Mouse (Mus musculus) ES-E14 (cell line): ENCODE results near the gene Cpped1. TPM values are rescaled to one million over a fixed set of nuclear protein-coding genes. Genes with fewer than 3 reads are reported as not detected.

ENCODE experiments used
- DNase-seq: peaks from one replicate; pipeline ENCODE4 v3.0.0-alpha.2; 2013; ENCODE audit warnings: low read depth, low spot score
- H3K27ac ChIP-seq: 2 replicates; pipeline ENCODE4 v1.5.1; 2012; ENCODE audit warnings: low read depth, mild to moderate bottlenecking, low read length, moderate library complexity, mixed read lengths; ENCODE audit not compliant: poor library complexity, insufficient read depth, severe bottlenecking
- H3K36me3 ChIP-seq: 2 replicates; pipeline ENCODE4 v1.6.1; 2012; ENCODE audit warnings: mild to moderate bottlenecking, low read length, moderate library complexity, mixed read lengths; ENCODE audit not compliant: control insufficient read depth, poor library complexity, insufficient read depth, severe bottlenecking
- H3K4me1 ChIP-seq, 2 experiments: fragments of 150-350 bp in 1 of 2; sonication (generic) in 1 of 2; 2 replicates each; pipeline ENCODE4 v1.6.1; 2012; ENCODE audit warnings: low read length in 2 of 2, mild to moderate bottlenecking in 1 of 2, mixed read lengths in 1 of 2; ENCODE audit not compliant: control insufficient read depth in 2 of 2, insufficient read depth in 2 of 2, poor library complexity in 1 of 2
- H3K4me3 ChIP-seq, 2 experiments: fragments of 150-350 bp in 1 of 2; sonication (generic) in 1 of 2; 2 replicates each; pipeline ENCODE4 v1.5.1; 2012; ENCODE audit warnings: low read length in 2 of 2, low read depth in 1 of 2, mild to moderate bottlenecking in 1 of 2, mixed read lengths in 1 of 2; ENCODE audit not compliant: insufficient read depth in 1 of 2, poor library complexity in 1 of 2, severe bottlenecking in 1 of 2
- H3K9ac ChIP-seq: 2 replicates; pipeline ENCODE4 v1.6.1; 2012; ENCODE audit warnings: low read depth, mild to moderate bottlenecking, low read length, mixed read lengths; ENCODE audit not compliant: poor library complexity, insufficient read depth, severe bottlenecking
- H3K9me3 ChIP-seq: fragments of 150-350 bp; sonication (generic); 2 replicates; pipeline ENCODE4 v1.6.1; 2012; ENCODE audit warnings: low read depth, mild to moderate bottlenecking, low read length; ENCODE audit not compliant: control insufficient read depth, insufficient read depth
- CHD2 ChIP-seq: IDR thresholded peaks from 2 replicates; pipeline ENCODE4 v1.6.1; 2014; ENCODE audit warnings: mild to moderate bottlenecking, low read depth, low read length, inconsistent platforms
- HCFC1 ChIP-seq: IDR thresholded peaks from 2 replicates; pipeline ENCODE4 v1.6.1; 2012; ENCODE audit warnings: low read length, inconsistent platforms, borderline replicate concordance; ENCODE audit not compliant: insufficient read depth
- MAFK ChIP-seq: IDR thresholded peaks from 2 replicates; pipeline ENCODE4 v1.6.1; 2014; ENCODE audit warnings: mild to moderate bottlenecking, low read depth, low read length, inconsistent platforms; ENCODE audit not compliant: insufficient read depth
- ZC3H11A ChIP-seq: IDR thresholded peaks from 2 replicates; pipeline ENCODE4 v1.6.1; 2012; ENCODE audit warnings: low read depth, mild to moderate bottlenecking, inconsistent platforms, low read length, borderline replicate concordance
- ZNF384 ChIP-seq: IDR thresholded peaks from 2 replicates; pipeline ENCODE4 v1.6.1; 2012; ENCODE audit warnings: low read depth, low read length, inconsistent platforms
- in situ Hi-C, 2 experiments: fragments of 600-800 bp; cut with MboI; formaldehyde crosslinking; loops; one replicate each; pipeline ENCODE4 v1.15.1; 2025; ENCODE audit warnings: low sequenced_read_pairs in 2 of 2, inconsistent platforms in 1 of 2; ENCODE audit not compliant: unreplicated experiment in 2 of 2
- total RNA-seq: library from RNA; depleted of rRNA; stranded (reverse); fragments of 300-350 nt; gene quantifications from 2 replicates; pipeline ENCODE4 v1.2.3, GENCODE M21; 2012

Gene Cpped1
- total RNA-seq, 1 experiment = 10.8 TPM

DNA sequence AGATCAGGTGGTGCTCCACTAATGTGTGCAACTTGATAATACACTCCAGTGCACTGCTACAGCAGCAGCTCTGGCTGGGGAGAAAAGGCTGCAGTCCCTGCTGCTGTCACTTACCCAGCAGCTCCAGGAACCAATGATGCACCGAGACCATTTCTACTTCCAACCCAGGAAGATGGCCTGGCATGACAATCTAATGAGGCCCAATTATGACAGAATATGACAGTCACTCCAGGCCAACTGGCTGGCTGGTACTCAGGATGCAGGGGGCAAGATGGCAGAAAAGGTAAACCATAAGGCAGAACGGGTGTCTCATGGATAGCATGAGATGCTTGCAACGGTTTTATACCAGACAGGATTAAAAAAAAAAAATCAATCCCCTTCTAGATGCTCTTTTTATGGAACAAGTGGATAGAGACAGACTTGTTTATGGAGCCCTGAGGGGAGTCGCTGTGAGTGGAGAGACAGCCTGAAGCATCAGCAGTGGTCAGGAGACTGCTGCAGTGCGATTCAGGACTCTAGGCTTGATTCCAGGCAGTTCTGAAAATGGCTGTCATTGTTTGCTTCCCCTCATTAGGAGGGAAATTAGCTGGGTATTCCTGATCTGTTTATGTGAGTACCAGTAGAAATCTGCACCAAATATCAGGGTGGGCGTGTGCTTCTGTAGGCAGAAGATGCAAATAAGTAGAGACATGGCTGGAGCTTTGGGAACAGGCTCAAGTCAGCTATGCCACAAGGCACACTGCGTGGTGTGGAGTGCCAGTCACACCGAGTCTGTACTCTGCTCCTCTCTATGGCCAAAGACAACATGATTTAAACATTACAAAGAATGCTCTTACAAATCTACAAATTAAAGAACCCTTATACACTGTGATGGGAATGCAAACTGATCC lies 56.3 kb downstream of the Cpped1 start:
- Histone ChIP-seq H3K9me3 (no peaks in the 10 kb centered on the region), H3K27ac (no peak overlapping the region), H3K36me3 (no peaks in the 10 kb centered on the region), H3K4me3 (no peak overlapping the region), H3K9ac (no peak overlapping the region), H3K4me1 (no peaks in the 10 kb centered on the region)
- TF ChIP-seq HCFC1 = no peak
- no peak for TF ChIP-seq ZC3H11A
- TF ChIP-seq ZNF384 = no peak
- TF ChIP-seq CHD2 = no peak
- no peak for TF ChIP-seq MAFK
- no peak for DNase-seq
- in situ Hi-C loops = no loop called here

DNA sequence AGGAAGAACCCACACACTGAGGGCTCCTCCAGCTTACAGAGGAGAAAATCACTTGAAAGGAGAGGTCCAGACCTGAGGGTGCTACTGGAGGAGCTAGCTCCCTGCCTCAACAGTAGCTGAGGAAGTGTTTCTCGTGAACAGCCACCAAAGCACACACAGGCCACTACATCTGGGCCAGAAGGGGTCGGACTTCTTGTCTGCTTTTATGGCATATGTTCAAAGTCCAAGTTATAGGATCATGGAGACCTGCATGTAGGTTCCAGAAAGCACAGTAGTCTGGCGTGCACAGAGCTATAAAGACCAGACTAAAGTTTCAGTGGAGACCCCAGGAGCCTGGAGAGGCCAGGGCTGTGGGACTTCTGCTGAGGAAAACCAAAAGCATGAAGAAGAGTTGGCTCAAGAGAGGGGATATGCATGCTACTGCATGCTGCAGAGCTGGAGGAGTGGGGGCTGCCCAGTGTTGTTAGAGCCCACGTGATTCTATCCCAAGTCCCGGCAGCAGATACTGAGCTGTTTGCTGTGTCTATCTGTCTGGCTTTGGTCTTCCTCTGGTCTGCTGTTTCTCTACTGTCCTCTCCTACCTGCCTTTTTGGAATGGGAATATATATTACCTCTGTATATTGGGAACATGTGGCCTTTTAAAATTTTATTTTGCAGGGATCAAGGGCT lies 60.1 kb downstream of the Cpped1 start:
- H3K4me3 ChIP-seq = no peak overlapping the region
- no peak for TF ChIP-seq CHD2
- no peak for TF ChIP-seq MAFK
- TF ChIP-seq ZNF384 = no peak
- DNase-seq = no peak
- no peak overlapping the region for H3K27ac ChIP-seq
- no peaks in the 10 kb centered on the region for H3K4me1 ChIP-seq
- H3K36me3 ChIP-seq = no peaks in the 10 kb centered on the region
- H3K9ac ChIP-seq = no peak overlapping the region
- in situ Hi-C loops = no loop called here
- no peaks in the 10 kb centered on the region for H3K9me3 ChIP-seq

DNA sequence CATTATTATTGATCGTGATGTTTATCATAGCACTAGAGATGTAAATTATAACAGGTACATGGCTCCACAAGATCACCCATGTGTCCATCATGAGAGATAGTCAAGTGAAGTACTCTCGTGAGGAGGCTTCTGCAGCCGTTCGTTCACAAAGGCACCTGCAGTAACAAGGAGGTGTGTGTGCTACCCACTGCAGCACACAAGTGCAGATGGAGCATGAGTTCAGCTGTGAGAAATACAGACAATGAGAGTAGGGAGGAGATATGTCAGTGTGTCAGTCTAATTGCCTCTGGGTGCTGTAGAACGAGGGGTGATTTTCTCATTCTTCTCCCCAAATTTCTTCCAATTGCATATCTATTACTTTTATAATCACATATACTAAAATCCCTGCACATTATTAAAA lies 63.9 kb downstream of the Cpped1 start:
- no peaks in the 10 kb centered on the region for H3K36me3 ChIP-seq
- no peak for DNase-seq
- H3K4me1 ChIP-seq = no peaks in the 10 kb centered on the region
- H3K9me3 ChIP-seq = no peaks in the 10 kb centered on the region
- TF ChIP-seq ZC3H11A = no peak
- H3K4me3 ChIP-seq = no peak overlapping the region
- no peak overlapping the region for H3K27ac ChIP-seq
- in situ Hi-C loops = no loop called here
- no peak overlapping the region for H3K9ac ChIP-seq

DNA sequence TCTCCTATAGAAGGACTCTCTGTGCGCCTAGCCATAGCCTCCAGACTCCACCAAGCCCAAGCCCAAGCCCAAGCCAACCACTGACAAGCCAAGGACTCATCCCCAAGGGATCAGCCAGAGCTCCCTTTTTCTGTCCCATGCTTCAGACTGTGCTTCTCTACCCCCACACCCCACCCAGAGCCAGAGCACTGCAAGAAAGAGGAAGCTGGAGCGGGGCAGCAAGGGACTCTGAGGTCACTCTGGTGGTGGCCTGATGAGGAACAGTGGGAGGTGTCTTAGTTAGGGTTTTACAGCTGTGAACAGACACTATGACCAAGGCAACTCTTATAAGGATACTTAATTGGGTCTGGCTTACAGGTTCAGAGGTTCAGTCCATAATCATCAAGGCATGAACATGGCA lies 65.8 kb downstream of the Cpped1 start:
- TF ChIP-seq HCFC1 (no peak), MAFK (no peak), ZC3H11A (no peak), ZNF384 (no peak), CHD2 (no peak)
- in situ Hi-C loops = no loop called here
- DNase-seq = no peak
- no peaks in the 10 kb centered on the region for H3K9me3 ChIP-seq
- no peaks in the 10 kb centered on the region for H3K4me1 ChIP-seq
- no peak overlapping the region for H3K9ac ChIP-seq
- no peak overlapping the region for H3K4me3 ChIP-seq
- H3K36me3 ChIP-seq = no peaks in the 10 kb centered on the region
- H3K27ac ChIP-seq = no peak overlapping the region

DNA sequence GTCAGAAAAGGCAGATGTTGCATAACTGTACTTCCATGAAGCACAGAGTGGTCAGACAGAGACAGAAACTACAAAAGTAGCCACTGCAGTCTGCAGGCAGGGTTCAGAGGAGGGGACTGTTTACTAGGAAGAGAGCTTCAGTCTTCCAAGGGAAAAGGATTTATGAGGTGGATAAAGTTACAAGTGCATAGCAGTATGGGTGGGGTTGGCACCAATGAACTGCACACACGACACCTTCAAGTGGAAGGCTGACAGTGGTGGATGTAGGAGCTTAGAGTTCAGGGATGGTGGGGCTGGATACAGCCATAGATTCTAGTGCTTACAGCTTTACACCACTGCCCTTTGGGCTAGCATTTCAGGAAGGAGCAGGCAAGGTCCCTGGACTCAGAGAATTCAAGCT lies 75.8 kb downstream of the Cpped1 start:
- no peak overlapping the region for H3K27ac ChIP-seq
- no peak for DNase-seq
- no peak overlapping the region for H3K4me3 ChIP-seq
- no peaks in the 10 kb centered on the region for H3K4me1 ChIP-seq
- H3K9ac ChIP-seq = no peak overlapping the region
- TF ChIP-seq MAFK (no peak), ZC3H11A (no peak), CHD2 (no peak), ZNF384 (no peak), HCFC1 (no peak)
- in situ Hi-C loops = no loop called here
- H3K9me3 ChIP-seq = no peaks in the 10 kb centered on the region
- no peaks in the 10 kb centered on the region for H3K36me3 ChIP-seq
